Mouse (Mus musculus) spleen, adult 2 months (tissue): Measurements from ENCODE around the gene Drd5. TPM values are rescaled to one million over a fixed set of nuclear protein-coding genes. Genes with fewer than 3 reads are reported as not detected.

ENCODE experiments used
- DNase-seq, 2 experiments: peaks; one replicate each; pipeline versions ENCODE4 v3.0.0 to v3.0.0-alpha.2; 2012 to 2021; ENCODE audit warnings: low spot score in 2 of 2, low read depth in 1 of 2
- H3K27ac ChIP-seq: fragments of 200-500 bp; 2 replicates; pipeline ENCODE4 v1.5.1; 2012; ENCODE audit warnings: low read length, inconsistent platforms; ENCODE audit not compliant: insufficient read depth
- H3K27me3 ChIP-seq: fragments of 200-500 bp; 2 replicates; pipeline ENCODE4 v1.6.1; 2012; ENCODE audit warnings: mild to moderate bottlenecking, moderate library complexity, low read length, inconsistent platforms; ENCODE audit not compliant: control insufficient read depth, insufficient read depth
- H3K36me3 ChIP-seq: fragments of 200-500 bp; 2 replicates; pipeline ENCODE4 v1.6.1; 2012; ENCODE audit warnings: mild to moderate bottlenecking, low read length, inconsistent platforms; ENCODE audit not compliant: control insufficient read depth, insufficient read depth
- H3K4me1 ChIP-seq: fragments of 200-500 bp; 2 replicates; pipeline ENCODE4 v1.6.1; 2011; ENCODE audit warnings: inconsistent platforms; ENCODE audit not compliant: control insufficient read depth, insufficient read depth, insufficient read length
- H3K4me3 ChIP-seq: fragments of 200-500 bp; 2 replicates; pipeline ENCODE4 v1.5.1; 2011; ENCODE audit warnings: mild to moderate bottlenecking, inconsistent platforms; ENCODE audit not compliant: insufficient read depth, insufficient read length; ENCODE audit errors: extremely low read depth
- CTCF ChIP-seq: fragments of 200-500 bp; IDR thresholded peaks from 2 replicates; pipeline ENCODE4 v1.5.1; 2011; ENCODE audit warnings: mild to moderate bottlenecking, inconsistent platforms; ENCODE audit not compliant: insufficient read depth, insufficient read length, insufficient replicate concordance; ENCODE audit errors: extremely low read depth
- POLR2A ChIP-seq: fragments of 200-500 bp; IDR thresholded peaks from 2 replicates; pipeline ENCODE4 v1.6.1; 2011; ENCODE audit warnings: low read depth, low read length, inconsistent platforms
- WGBS: fragments of 180-500 bp; shearing (Covaris S2); methylation state at CpG from one replicate; pipeline ENCODE4 v1.1.7; 2018; 5-methylcytosine and 5-hydroxymethylcytosine counted together
- polyA plus RNA-seq: library from polyadenylated mRNA; depleted of rRNA; stranded (reverse); fragments of >200 nt; gene quantifications from 2 replicates; pipeline ENCODE4 v1.2.3, GENCODE M21; 2012

Drd5 gene
- polyA plus RNA-seq, 1 experiment: 0.98 TPM

GRCm38 (mm10) chr5:38307255-38308101, 11.7 kb upstream of the Drd5 start:
- Histone ChIP-seq H3K4me3 (peak overlapping the region; percentile 15; the same call in 1 of the 2 replicates), H3K27ac (no peak overlapping the region), H3K36me3 (no peaks in the 10 kb centered on the region), H3K4me1 (no peaks in the 10 kb centered on the region), H3K27me3 (no peaks in the 10 kb centered on the region)
- 11% methylated on average over 26 of the region's 26 CpGs for WGBS
- TF ChIP-seq CTCF (peak; percentile 81), POLR2A (no peak)
- peak; percentile 65 to 80 for DNase-seq

DNA sequence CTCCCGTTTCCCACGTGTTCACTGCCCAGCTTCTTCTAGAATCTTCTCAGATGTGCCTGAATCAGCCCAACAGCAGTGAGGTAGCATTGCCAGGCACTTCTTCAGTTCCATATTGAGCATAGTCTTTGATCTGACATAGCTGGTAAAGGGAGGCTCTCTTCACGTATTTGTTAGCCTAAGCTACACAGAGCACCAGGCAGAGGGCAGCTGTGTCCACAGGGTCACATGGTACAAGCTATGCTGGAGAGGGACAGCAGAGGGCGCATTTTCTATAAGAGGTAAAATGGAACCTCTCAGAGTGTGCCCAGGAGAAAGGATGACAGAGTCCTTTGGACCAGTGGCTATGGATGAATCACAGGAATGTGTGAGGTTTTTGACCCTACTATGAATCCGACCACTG, 10.3 kb upstream of the Drd5 start:
- no peak overlapping the region for H3K27ac ChIP-seq
- no peak overlapping the region for H3K4me3 ChIP-seq
- no peaks in the 10 kb centered on the region for H3K36me3 ChIP-seq
- 48% methylated on average over 5 of the region's 5 CpGs for WGBS
- no peaks in the 10 kb centered on the region for H3K4me1 ChIP-seq
- DNase-seq: peak in 1 of 2 experiments; percentile 53
- H3K27me3 ChIP-seq: no peaks in the 10 kb centered on the region
- TF ChIP-seq CTCF (peak; percentile 39; the same call in 1 of the 2 replicates), POLR2A (no peak)

- Histone ChIP-seq H3K27ac (no peak overlapping the region), H3K27me3 (no peaks in the 10 kb centered on the region), H3K36me3 (no peaks in the 10 kb centered on the region), H3K4me3 (no peak overlapping the region), H3K4me1 (no peaks in the 10 kb centered on the region)
- TF ChIP-seq POLR2A (no peak), CTCF (no peak)
- 64% methylated on average over 3 of the region's 3 CpGs for WGBS
- DNase-seq: no peak
Observed at GRCm38 (mm10) chr5:38309795-38310194, 9.4 kb upstream of the Drd5 start.

- DNase-seq: peak in 1 of 2 experiments; percentile 22
- Histone ChIP-seq H3K36me3 (no peaks in the 10 kb centered on the region), H3K27me3 (no peaks in the 10 kb centered on the region), H3K4me3 (no peak overlapping the region), H3K4me1 (no peaks in the 10 kb centered on the region), H3K27ac (no peak overlapping the region)
- 12% methylated on average over 4 of the region's 4 CpGs for WGBS
- no peak for TF ChIP-seq POLR2A
Observed at GRCm38 (mm10) chr5:38333381-38333780, 14.2 kb downstream of the Drd5 start.

DNA sequence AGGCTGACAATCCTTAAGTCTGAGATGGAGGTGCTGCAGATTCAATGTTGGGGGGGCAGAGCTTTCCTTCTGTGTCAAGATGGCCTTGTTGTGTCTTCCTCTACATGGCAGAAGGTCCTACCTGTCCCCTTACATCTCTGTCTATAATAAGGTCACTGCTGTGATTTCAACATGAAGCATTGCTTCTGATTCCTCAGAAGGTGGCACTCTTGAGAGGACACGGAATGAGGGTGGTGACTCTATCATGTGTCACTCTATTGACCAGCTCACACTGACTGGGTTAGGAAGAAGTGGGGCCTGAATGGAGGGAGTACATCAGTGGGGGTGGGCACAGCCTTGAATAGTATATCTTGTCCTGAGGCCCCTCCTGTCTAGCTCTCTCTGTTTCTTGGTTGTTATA, 15.4 kb downstream of the Drd5 start:
- no peak for TF ChIP-seq CTCF
- TF ChIP-seq POLR2A: no peak
- no peaks in the 10 kb centered on the region for H3K27me3 ChIP-seq
- 37% methylated on average over 1 of the region's 1 CpGs for WGBS

DNA sequence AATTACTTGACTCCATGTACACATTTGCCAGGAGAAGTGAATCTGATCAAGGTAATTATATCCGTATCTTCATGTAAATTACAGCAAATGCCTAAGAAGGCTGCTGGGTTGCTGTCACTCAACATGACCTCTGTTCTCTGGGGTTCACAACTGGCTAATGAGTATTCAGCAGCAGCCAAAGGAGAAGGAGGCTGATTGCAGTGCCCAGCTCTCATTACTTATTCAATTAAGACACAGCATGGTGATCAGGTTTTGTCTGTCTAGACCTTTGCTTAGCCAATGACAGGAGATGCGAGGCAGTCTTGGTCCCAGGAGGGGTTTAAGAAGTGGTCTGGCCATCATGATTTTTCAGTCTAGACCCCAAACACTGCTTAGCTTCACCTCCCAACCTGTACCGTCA, 23.9 kb downstream of the Drd5 start:
- DNase-seq: no peak
- H3K4me3 ChIP-seq: no peak overlapping the region
- WGBS: 84% methylated on average over 3 of the region's 3 CpGs
- H3K4me1 ChIP-seq: no peaks in the 10 kb centered on the region
- H3K36me3 ChIP-seq: no peaks in the 10 kb centered on the region
- H3K27me3 ChIP-seq: no peaks in the 10 kb centered on the region
- no peak overlapping the region for H3K27ac ChIP-seq
- TF ChIP-seq CTCF (no peak), POLR2A (no peak)

More for the DNA sequence above, 15.4 kb downstream of the Drd5 start:
- no peak overlapping the region for H3K27ac ChIP-seq
- DNase-seq: no peak
- H3K36me3 ChIP-seq: no peaks in the 10 kb centered on the region
- no peak overlapping the region for H3K4me3 ChIP-seq
- H3K4me1 ChIP-seq: no peaks in the 10 kb centered on the region
